Mouse (Mus musculus) lung, postnatal 0 days (tissue): ENCODE measurements at regions not wholly inside any gene's neighbourhood (a gene's known extent, or its start where the extent isn't known, plus 50 kb on each side); places are given as distances from the start of the nearest gene placed in this dataset.

Source experiments
- ATAC-seq: fragments of 200-750 bp; cut with Nextera tagmentation; 2 replicates; pipeline ENCODE4 v1.8.0; 2017; ENCODE audit warnings: moderate library complexity
- DNase-seq: peaks from one replicate; pipeline ENCODE4 v3.0.0-alpha.2; 2016; ENCODE audit warnings: low spot score
- H3K27ac ChIP-seq: fragments of 300-500 bp; sonication (generic); 2 replicates; pipeline ENCODE4 v1.5.1; 2014; ENCODE audit warnings: antibody characterized with exemption, mild to moderate bottlenecking, low read length, mixed read lengths
- H3K27me3 ChIP-seq: fragments of 300-500 bp; sonication (generic); replicated peaks from 2 replicates; pipeline ENCODE4 v1.6.1; 2014; ENCODE audit warnings: low read length, mixed read lengths; ENCODE audit not compliant: insufficient read depth
- H3K36me3 ChIP-seq: fragments of 300-500 bp; sonication (generic); 2 replicates; pipeline ENCODE4 v1.6.1; 2014; ENCODE audit warnings: low read length, mixed read lengths; ENCODE audit not compliant: insufficient read depth
- H3K4me1 ChIP-seq: fragments of 300-500 bp; sonication (generic); 2 replicates; pipeline ENCODE4 v1.6.1; 2014; ENCODE audit warnings: antibody characterized with exemption, low read depth, low read length, mixed read lengths; ENCODE audit not compliant: insufficient read depth
- H3K4me2 ChIP-seq: fragments of 300-500 bp; sonication (generic); replicated peaks from 2 replicates; pipeline ENCODE4 v1.6.1; 2014; ENCODE audit warnings: low read depth, mild to moderate bottlenecking, low read length, moderate library complexity, mixed read lengths
- H3K4me3 ChIP-seq: fragments of 300-500 bp; sonication (generic); 2 replicates; pipeline ENCODE4 v1.5.1; 2014; ENCODE audit warnings: low read depth, low read length
- H3K9ac ChIP-seq: fragments of 300-500 bp; sonication (generic); replicated peaks from 2 replicates; pipeline ENCODE4 v1.6.1; 2014; ENCODE audit warnings: low read depth, mild to moderate bottlenecking
- H3K9me3 ChIP-seq: fragments of 300-500 bp; sonication (generic); 2 replicates; pipeline ENCODE4 v1.6.1; 2016; ENCODE audit warnings: low read length, mixed read lengths
- CTCF ChIP-seq: IDR thresholded peaks from 2 replicates; pipeline ENCODE4 v1.5.1; 2016; ENCODE audit warnings: antibody characterized with exemption, mild to moderate bottlenecking
- EP300 ChIP-seq: IDR thresholded peaks from 2 replicates; pipeline ENCODE4 v1.6.1; 2016; ENCODE audit warnings: antibody characterized with exemption, mild to moderate bottlenecking, control low read depth
- WGBS: fragments of 180-500 bp; shearing (Covaris S2); extraction: QIAGEN DNeasy Blood & Tissue Kit; methylation state at CpG from one replicate; pipeline ENCODE4 v1.1.7; 2014; 5-methylcytosine and 5-hydroxymethylcytosine counted together

DNA sequence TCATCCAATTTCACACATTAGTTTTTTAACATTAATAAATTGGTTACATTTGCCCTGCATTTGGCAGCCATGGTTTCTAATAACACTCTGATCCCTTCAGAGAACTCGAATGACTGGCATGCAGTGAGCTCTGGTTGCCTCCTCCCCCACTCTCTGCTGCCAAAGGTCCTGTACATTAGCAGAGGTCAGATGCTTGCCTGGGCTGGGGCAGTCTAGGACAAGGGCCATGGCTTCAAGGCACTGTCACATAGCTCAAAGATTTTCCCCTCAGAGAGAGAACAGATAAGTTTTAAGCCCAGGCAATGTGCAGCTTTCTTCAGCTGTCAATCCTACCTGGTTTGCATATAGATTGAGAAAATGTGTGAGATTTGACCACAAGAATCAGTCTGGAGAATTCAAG lies 110.2 kb upstream of the Wars2 start:
- WGBS: 26% methylated on average over 1 of the region's 1 CpGs
- Histone ChIP-seq H3K27ac (no peak overlapping the region), H3K9me3 (no peaks in the 10 kb centered on the region), H3K27me3 (no peaks in the 10 kb centered on the region), H3K36me3 (no peaks in the 10 kb centered on the region), H3K4me3 (no peak overlapping the region), H3K9ac (no peak overlapping the region), H3K4me1 (no peaks in the 10 kb centered on the region), H3K4me2 (no peak overlapping the region)
- DNase-seq (no peak), ATAC-seq (no peak)
- no peak for TF ChIP-seq EP300
- TF ChIP-seq CTCF: no peak

DNA sequence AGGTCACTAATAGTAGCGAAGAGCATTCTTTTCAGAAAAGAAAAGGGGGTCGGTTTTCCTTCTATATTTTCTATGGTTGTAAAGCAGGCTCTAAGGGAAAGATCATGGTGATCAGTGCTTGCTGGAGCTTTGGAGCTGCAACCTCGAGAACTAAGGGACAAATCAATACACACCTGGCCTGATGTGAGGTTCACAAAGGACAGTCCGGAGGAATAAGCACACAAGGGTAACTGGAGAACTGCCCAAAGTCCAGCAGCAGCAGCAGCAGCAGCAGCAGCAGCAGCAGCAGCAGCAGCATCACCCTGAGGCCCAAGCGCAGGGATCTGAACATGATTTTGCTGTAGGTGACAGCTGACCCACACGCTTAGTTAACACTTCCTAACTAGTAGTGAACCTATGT lies 94.7 kb upstream of the Wars2 start:
- Histone ChIP-seq H3K9ac (no peak overlapping the region), H3K4me1 (no peaks in the 10 kb centered on the region), H3K4me3 (no peak overlapping the region), H3K27ac (no peak overlapping the region), H3K9me3 (no peaks in the 10 kb centered on the region), H3K27me3 (no peaks in the 10 kb centered on the region), H3K4me2 (no peak overlapping the region), H3K36me3 (no peaks in the 10 kb centered on the region)
- 78% methylated on average over 6 of the region's 6 CpGs for WGBS
- DNase-seq (no peak), ATAC-seq (no peak)
- TF ChIP-seq CTCF (no peak), EP300 (no peak)

DNA sequence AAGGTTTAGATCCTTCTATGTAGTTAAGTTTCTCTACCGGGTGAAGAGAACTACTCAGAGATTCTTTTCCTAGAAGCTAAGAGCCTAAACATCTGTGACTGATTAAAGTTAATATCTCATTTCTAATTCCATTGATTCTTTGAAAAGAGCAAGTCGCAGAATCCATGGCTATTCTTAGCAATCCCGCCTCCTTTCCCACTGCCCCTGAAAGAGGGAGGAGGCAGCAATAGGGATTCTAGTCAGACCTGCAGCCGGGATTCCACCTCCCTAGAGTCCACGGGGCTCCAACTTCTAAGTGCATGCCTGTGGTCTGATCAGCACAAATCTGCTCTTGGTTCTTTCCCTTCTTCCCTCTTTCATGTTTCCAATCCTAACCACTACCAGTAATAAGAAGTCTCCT lies 93.7 kb upstream of the Wars2 start:
- Histone ChIP-seq H3K9me3 (no peaks in the 10 kb centered on the region), H3K27me3 (no peaks in the 10 kb centered on the region), H3K4me2 (no peak overlapping the region), H3K36me3 (no peaks in the 10 kb centered on the region), H3K9ac (no peak overlapping the region), H3K4me1 (no peaks in the 10 kb centered on the region), H3K27ac (no peak overlapping the region), H3K4me3 (no peak overlapping the region)
- 56% methylated on average over 5 of the region's 5 CpGs for WGBS
- TF ChIP-seq EP300: no peak
- no peak for TF ChIP-seq CTCF
- DNase-seq (no peak), ATAC-seq (no peak)

DNA sequence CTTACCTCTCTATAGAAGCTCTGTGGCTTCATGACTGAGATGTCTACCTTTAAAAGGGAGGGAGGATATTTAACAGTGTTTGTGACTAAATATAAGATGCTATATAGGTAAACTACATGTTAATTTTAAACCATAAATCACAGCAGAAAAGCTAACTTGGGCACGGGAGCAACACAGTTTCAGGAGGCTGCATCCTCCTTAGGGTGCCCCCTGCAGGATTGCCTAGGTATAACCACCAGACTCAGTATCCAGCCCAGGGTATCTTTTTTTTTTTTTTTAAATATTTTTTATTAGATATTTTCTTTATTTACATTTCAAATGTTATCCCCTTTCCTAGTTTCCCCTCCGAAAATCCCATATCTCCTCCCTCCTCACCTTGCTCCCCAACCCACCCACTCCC lies 91.6 kb upstream of the Wars2 start:
- no peak overlapping the region for H3K27ac ChIP-seq
- H3K27me3 ChIP-seq: no peaks in the 10 kb centered on the region
- no peaks in the 10 kb centered on the region for H3K4me1 ChIP-seq
- ATAC-seq (no peak), DNase-seq (no peak)
- no peak for TF ChIP-seq CTCF
- no peak for TF ChIP-seq EP300
- H3K4me3 ChIP-seq: no peak overlapping the region
- no peak overlapping the region for H3K4me2 ChIP-seq
- no peak overlapping the region for H3K9ac ChIP-seq
- no peaks in the 10 kb centered on the region for H3K36me3 ChIP-seq
- no peaks in the 10 kb centered on the region for H3K9me3 ChIP-seq
- WGBS: 49% methylated on average over 2 of the region's 2 CpGs

DNA sequence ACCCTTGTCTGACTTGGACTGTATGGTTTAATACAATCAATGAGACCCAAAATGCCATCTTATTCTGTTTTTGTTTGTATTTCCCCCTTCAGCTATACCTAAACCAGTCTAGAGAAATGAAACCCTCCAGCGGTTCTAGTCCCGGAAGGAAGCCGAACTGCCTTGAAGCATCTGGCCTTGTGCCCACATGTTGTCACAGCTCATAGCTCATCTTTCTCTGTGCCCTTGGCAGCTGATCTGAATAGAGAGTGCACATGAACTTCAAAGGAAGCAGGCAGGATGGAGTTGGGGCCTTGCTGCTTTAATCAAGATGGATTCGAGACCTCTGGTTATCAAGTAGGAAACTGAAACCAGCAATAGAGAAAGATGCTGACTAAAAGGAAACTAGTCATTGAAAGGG lies 88.7 kb upstream of the Wars2 start:
- TF ChIP-seq EP300 (no peak), CTCF (no peak)
- ATAC-seq (no peak), DNase-seq (no peak)
- H3K36me3 ChIP-seq: no peaks in the 10 kb centered on the region
- no peak overlapping the region for H3K4me2 ChIP-seq
- no peaks in the 10 kb centered on the region for H3K9me3 ChIP-seq
- no peak overlapping the region for H3K4me3 ChIP-seq
- H3K27me3 ChIP-seq: no peaks in the 10 kb centered on the region
- WGBS: 42% methylated on average over 4 of the region's 4 CpGs
- no peak overlapping the region for H3K9ac ChIP-seq
- no peaks in the 10 kb centered on the region for H3K4me1 ChIP-seq
- H3K27ac ChIP-seq: no peak overlapping the region

DNA sequence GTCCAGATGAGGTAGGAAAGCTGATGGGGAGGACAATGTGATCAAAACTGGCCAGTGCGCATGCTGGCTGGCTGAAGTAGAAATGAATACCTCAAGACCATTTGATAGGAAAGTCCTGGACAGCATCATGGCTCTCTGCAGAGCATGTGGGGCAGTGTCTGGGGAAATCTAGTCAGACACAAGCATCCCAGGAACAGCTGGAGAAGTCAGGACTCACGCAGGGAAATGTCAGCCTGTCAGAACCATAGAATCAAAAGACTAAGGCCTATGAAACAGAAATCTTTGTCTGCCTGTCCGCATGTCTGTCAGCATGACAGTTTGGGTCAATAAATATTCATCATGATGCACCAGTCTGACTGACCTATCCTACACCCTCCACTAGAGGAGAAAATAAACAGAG lies 73.7 kb upstream of the Wars2 start:
- H3K36me3 ChIP-seq: no peaks in the 10 kb centered on the region
- H3K27me3 ChIP-seq: no peaks in the 10 kb centered on the region
- H3K27ac ChIP-seq: no peak overlapping the region
- no peaks in the 10 kb centered on the region for H3K9me3 ChIP-seq
- TF ChIP-seq CTCF: no peak
- no peak for TF ChIP-seq EP300
- no peak for DNase-seq
- H3K4me3 ChIP-seq: no peak overlapping the region
- H3K9ac ChIP-seq: no peak overlapping the region
- H3K4me1 ChIP-seq: no peaks in the 10 kb centered on the region
- WGBS: 81% methylated on average over 3 of the region's 3 CpGs
- no peak overlapping the region for H3K4me2 ChIP-seq
- ATAC-seq: no peak
